Mouse (Mus musculus): Measurements from ENCODE around the gene Lhfpl2. TPM values are rescaled to one million over a fixed set of nuclear protein-coding genes. Genes with fewer than 3 reads are reported as not detected.

Lhfpl2 gene
- polyA plus RNA-seq, 1 experiment: 2.5 TPM

- no peak overlapping the region for H3K27ac ChIP-seq (ENCODE audit: control insufficient read depth, insufficient read depth, low read depth, low read length)
- H3K36me3 ChIP-seq (ENCODE audit: control insufficient read depth, insufficient read depth, low read length): no peaks in the 10 kb centered on the region
- no peaks in the 10 kb centered on the region for H3K27me3 ChIP-seq (ENCODE audit: control insufficient read depth, insufficient read depth, low read length)
- no peak overlapping the region for H3K4me3 ChIP-seq (ENCODE audit: control insufficient read depth, low read depth, low read length)
- H3K4me1 ChIP-seq (ENCODE audit: control insufficient read depth, insufficient read depth, low read length): no peaks in the 10 kb centered on the region
- TF ChIP-seq POLR2A (IDR thresholded peaks at IDR 0.05; ENCODE audit: control insufficient read depth, low read depth, low read length) (no peak), CTCF (IDR thresholded peaks at IDR 0.05; ENCODE audit: control insufficient read depth, insufficient read depth, insufficient replicate concordance, low read depth, low read length) (no peak)
Observed at GRCm38 (mm10) chr13:94089286-94089685, 31.7 kb downstream of the Lhfpl2 start.

GRCm38 (mm10) chr13:94091366-94091765 lies 33.8 kb downstream of the Lhfpl2 start:
- TF ChIP-seq CTCF (IDR thresholded peaks at IDR 0.05; ENCODE audit: control insufficient read depth, insufficient read depth, insufficient replicate concordance, low read depth, low read length) (no peak), POLR2A (IDR thresholded peaks at IDR 0.05; ENCODE audit: control insufficient read depth, low read depth, low read length) (no peak)
- Histone ChIP-seq H3K27ac (ENCODE audit: control insufficient read depth, insufficient read depth, low read depth, low read length) (no peak overlapping the region), H3K4me1 (ENCODE audit: control insufficient read depth, insufficient read depth, low read length) (no peaks in the 10 kb centered on the region), H3K27me3 (ENCODE audit: control insufficient read depth, insufficient read depth, low read length) (no peaks in the 10 kb centered on the region), H3K36me3 (ENCODE audit: control insufficient read depth, insufficient read depth, low read length) (no peaks in the 10 kb centered on the region), H3K4me3 (ENCODE audit: control insufficient read depth, low read depth, low read length) (no peak overlapping the region)

GRCm38 (mm10) chr13:94094176-94094575 lies 36.6 kb downstream of the Lhfpl2 start:
- Histone ChIP-seq H3K27ac (ENCODE audit: control insufficient read depth, insufficient read depth, low read depth, low read length) (no peak overlapping the region), H3K4me1 (ENCODE audit: control insufficient read depth, insufficient read depth, low read length) (no peaks in the 10 kb centered on the region), H3K27me3 (ENCODE audit: control insufficient read depth, insufficient read depth, low read length) (no peaks in the 10 kb centered on the region), H3K4me3 (ENCODE audit: control insufficient read depth, low read depth, low read length) (no peak overlapping the region), H3K36me3 (ENCODE audit: control insufficient read depth, insufficient read depth, low read length) (no peaks in the 10 kb centered on the region)
- TF ChIP-seq CTCF (IDR thresholded peaks at IDR 0.05; ENCODE audit: control insufficient read depth, insufficient read depth, insufficient replicate concordance, low read depth, low read length) (no peak), POLR2A (IDR thresholded peaks at IDR 0.05; ENCODE audit: control insufficient read depth, low read depth, low read length) (no peak)

DNA sequence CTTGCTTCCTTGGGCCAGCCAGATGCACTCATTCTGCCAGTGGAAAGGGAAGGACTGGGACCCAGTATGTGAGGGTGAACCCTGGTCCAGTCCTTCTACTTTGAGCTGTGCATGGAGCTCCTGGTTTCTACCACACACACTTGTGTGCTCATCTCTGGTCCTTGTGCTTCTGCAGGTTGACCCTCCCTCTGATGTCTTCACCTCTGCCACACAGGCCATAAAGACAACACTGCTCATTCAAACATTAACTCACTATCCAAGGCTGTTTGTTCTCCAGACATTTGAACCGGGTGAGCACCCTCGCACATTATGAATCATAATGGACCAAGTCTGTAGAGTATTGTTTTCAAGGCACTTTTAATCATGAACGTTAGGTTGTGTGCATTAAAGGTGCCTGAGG lies 37.0 kb downstream of the Lhfpl2 start:
- Histone ChIP-seq H3K4me1 (ENCODE audit: control insufficient read depth, insufficient read depth, low read length) (no peaks in the 10 kb centered on the region), H3K4me3 (ENCODE audit: control insufficient read depth, low read depth, low read length) (no peak overlapping the region), H3K27me3 (ENCODE audit: control insufficient read depth, insufficient read depth, low read length) (no peaks in the 10 kb centered on the region), H3K27ac (ENCODE audit: control insufficient read depth, insufficient read depth, low read depth, low read length) (no peak overlapping the region), H3K36me3 (ENCODE audit: control insufficient read depth, insufficient read depth, low read length) (no peaks in the 10 kb centered on the region)
- TF ChIP-seq CTCF (IDR thresholded peaks at IDR 0.05; ENCODE audit: control insufficient read depth, insufficient read depth, insufficient replicate concordance, low read depth, low read length) (no peak), POLR2A (IDR thresholded peaks at IDR 0.05; ENCODE audit: control insufficient read depth, low read depth, low read length) (no peak)

DNA sequence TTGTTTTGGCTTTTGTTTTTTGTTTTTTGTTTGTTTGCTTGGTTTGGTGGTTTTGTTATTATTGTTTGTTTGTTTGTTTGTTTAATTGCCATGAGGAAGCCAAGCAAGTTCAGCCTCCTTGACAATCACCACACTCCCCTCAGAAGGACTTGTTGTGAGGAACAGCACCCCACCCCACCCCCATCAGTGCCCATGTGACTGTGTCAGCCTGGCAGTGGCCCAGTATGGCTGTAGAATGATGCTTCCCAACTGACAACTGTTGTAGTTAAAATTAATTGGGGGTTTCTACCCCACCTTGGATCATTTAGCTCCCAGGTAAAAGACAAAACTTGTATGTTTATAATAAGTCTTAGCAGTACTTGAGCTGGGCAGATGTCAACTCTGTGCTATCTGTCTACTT lies 37.6 kb downstream of the Lhfpl2 start:
- Histone ChIP-seq H3K4me1 (ENCODE audit: control insufficient read depth, insufficient read depth, low read length) (no peaks in the 10 kb centered on the region; the same call in 1 of the 2 replicates), H3K27me3 (ENCODE audit: control insufficient read depth, insufficient read depth, low read length) (no peaks in the 10 kb centered on the region), H3K36me3 (ENCODE audit: control insufficient read depth, insufficient read depth, low read length) (no peaks in the 10 kb centered on the region), H3K4me3 (ENCODE audit: control insufficient read depth, low read depth, low read length) (no peak overlapping the region), H3K27ac (ENCODE audit: control insufficient read depth, insufficient read depth, low read depth, low read length) (no peak overlapping the region)
- TF ChIP-seq CTCF (IDR thresholded peaks at IDR 0.05; ENCODE audit: control insufficient read depth, insufficient read depth, insufficient replicate concordance, low read depth, low read length): no peak
- TF ChIP-seq POLR2A (IDR thresholded peaks at IDR 0.05; ENCODE audit: control insufficient read depth, low read depth, low read length): no peak

- no peak overlapping the region for H3K27ac ChIP-seq (ENCODE audit: control insufficient read depth, insufficient read depth, low read depth, low read length)
- no peaks in the 10 kb centered on the region; the same call in 1 of the 2 replicates for H3K4me1 ChIP-seq (ENCODE audit: control insufficient read depth, insufficient read depth, low read length)
- no peaks in the 10 kb centered on the region for H3K36me3 ChIP-seq (ENCODE audit: control insufficient read depth, insufficient read depth, low read length)
- TF ChIP-seq CTCF (IDR thresholded peaks at IDR 0.05; ENCODE audit: control insufficient read depth, insufficient read depth, insufficient replicate concordance, low read depth, low read length) (no peak), POLR2A (IDR thresholded peaks at IDR 0.05; ENCODE audit: control insufficient read depth, low read depth, low read length) (no peak)
- H3K27me3 ChIP-seq (ENCODE audit: control insufficient read depth, insufficient read depth, low read length): no peaks in the 10 kb centered on the region
- no peak overlapping the region for H3K4me3 ChIP-seq (ENCODE audit: control insufficient read depth, low read depth, low read length)
Observed at GRCm38 (mm10) chr13:94097667-94098066, 40.1 kb downstream of the Lhfpl2 start.

- TF ChIP-seq POLR2A (IDR thresholded peaks at IDR 0.05; ENCODE audit: control insufficient read depth, low read depth, low read length) (no peak), CTCF (IDR thresholded peaks at IDR 0.05; ENCODE audit: control insufficient read depth, insufficient read depth, insufficient replicate concordance, low read depth, low read length) (no peak)
- no peak overlapping the region for H3K4me3 ChIP-seq (ENCODE audit: control insufficient read depth, low read depth, low read length)
- H3K36me3 ChIP-seq (ENCODE audit: control insufficient read depth, insufficient read depth, low read length): no peaks in the 10 kb centered on the region
- H3K27ac ChIP-seq (ENCODE audit: control insufficient read depth, insufficient read depth, low read depth, low read length): no peak overlapping the region
- no peaks in the 10 kb centered on the region for H3K27me3 ChIP-seq (ENCODE audit: control insufficient read depth, insufficient read depth, low read length)
- H3K4me1 ChIP-seq (ENCODE audit: control insufficient read depth, insufficient read depth, low read length): no peaks in the 10 kb centered on the region; the same call in 1 of the 2 replicates
Observed at GRCm38 (mm10) chr13:94098369-94099084, 40.9 kb downstream of the Lhfpl2 start.

Measured in testis, adult 2 months (tissue).